Mouse (Mus musculus) intestine, postnatal 0 days (tissue): ENCODE data around the gene Rgs12. TPM values are rescaled to one million over a fixed set of nuclear protein-coding genes. Genes with fewer than 3 reads are reported as not detected.

Experiments
- ATAC-seq: fragments of 200-750 bp; cut with Nextera tagmentation; 2 replicates; pipeline ENCODE4 v1.8.0; 2017; ENCODE audit warnings: mild to moderate bottlenecking, moderate TSS enrichment, moderate library complexity
- H3K27ac ChIP-seq: fragments of 300-500 bp; sonication (generic); 2 replicates; pipeline ENCODE4 v1.5.1; 2014; ENCODE audit warnings: mild to moderate bottlenecking, low read depth, low read length, moderate library complexity
- H3K27me3 ChIP-seq: fragments of 300-500 bp; sonication (generic); replicated peaks from 2 replicates; pipeline ENCODE4 v1.6.1; 2014; ENCODE audit warnings: low read length, mixed read lengths; ENCODE audit not compliant: control insufficient read depth, insufficient read depth
- H3K36me3 ChIP-seq: fragments of 300-500 bp; sonication (generic); 2 replicates; pipeline ENCODE4 v1.6.1; 2014; ENCODE audit warnings: mild to moderate bottlenecking, moderate library complexity; ENCODE audit not compliant: control insufficient read depth, insufficient read depth
- H3K4me1 ChIP-seq: fragments of 300-500 bp; sonication (generic); replicated peaks from 2 replicates; pipeline ENCODE4 v1.6.1; 2014; ENCODE audit warnings: antibody characterized with exemption, low read length, mixed read lengths; ENCODE audit not compliant: control insufficient read depth, insufficient read depth
- H3K4me2 ChIP-seq: fragments of 300-500 bp; sonication (generic); replicated peaks from 2 replicates; pipeline ENCODE4 v1.6.1; 2014; ENCODE audit warnings: low read depth, mild to moderate bottlenecking, moderate library complexity
- H3K4me3 ChIP-seq: fragments of 300-500 bp; sonication (generic); 2 replicates; pipeline ENCODE4 v1.5.1; 2014; ENCODE audit warnings: low read depth, low read length
- H3K9ac ChIP-seq: fragments of 300-500 bp; sonication (generic); 2 replicates; pipeline ENCODE4 v1.6.1; 2014; ENCODE audit warnings: mild to moderate bottlenecking, low read depth, low read length
- H3K9me3 ChIP-seq: fragments of 300-500 bp; sonication (generic); 2 replicates; pipeline ENCODE4 v1.6.1; 2016; ENCODE audit warnings: mixed run types; ENCODE audit not compliant: control insufficient read depth
- CTCF ChIP-seq: sonication (generic); IDR thresholded peaks from 2 replicates; pipeline ENCODE4 v1.5.1; 2016; ENCODE audit warnings: low read depth, mild to moderate bottlenecking, control low read depth, antibody characterized with exemption, moderate library complexity
- WGBS: fragments of 180-500 bp; shearing (Covaris S2); extraction: QIAGEN DNeasy Blood & Tissue Kit; methylation state at CpG from one replicate; pipeline ENCODE4 v1.1.7; 2014; 5-methylcytosine and 5-hydroxymethylcytosine counted together
- polyA plus RNA-seq: library from polyadenylated mRNA; unstranded; fragments of >200 nt; fragmentation: Nextera tagmentation; extraction: Ambion mirVana; gene quantifications from 2 replicates; pipeline ENCODE4 v1.2.1, GENCODE M21; 2015

The Rgs12 gene
- polyA plus RNA-seq, 1 experiment from 2014 or later, result 4.1 TPM

- TF ChIP-seq CTCF, result no peak
- Histone ChIP-seq H3K9me3 (no peaks in the 10 kb centered on the region), H3K27me3 (no peaks in the 10 kb centered on the region), H3K36me3 (peaks cover 55% of the 10 kb centered on the region), H3K4me2 (no peak within 1 kb of the TSS), H3K4me3 (no peak within 1 kb of the TSS), H3K9ac (no peak within 1 kb of the TSS), H3K27ac (no peak within 1 kb of the TSS), H3K4me1 (no peaks in the 10 kb centered on the region)
- 84% methylated on average over 6 of the region's 6 CpGs for WGBS
- no peak for ATAC-seq
These were observed 41.1 kb upstream of the Rgs12 start, which contains the start of gene Msantd1 for GRCm38 (mm10) chr5:34907910-34908725. Gene Msantd1 (plus strand): TSS chr5:34908012.

DNA sequence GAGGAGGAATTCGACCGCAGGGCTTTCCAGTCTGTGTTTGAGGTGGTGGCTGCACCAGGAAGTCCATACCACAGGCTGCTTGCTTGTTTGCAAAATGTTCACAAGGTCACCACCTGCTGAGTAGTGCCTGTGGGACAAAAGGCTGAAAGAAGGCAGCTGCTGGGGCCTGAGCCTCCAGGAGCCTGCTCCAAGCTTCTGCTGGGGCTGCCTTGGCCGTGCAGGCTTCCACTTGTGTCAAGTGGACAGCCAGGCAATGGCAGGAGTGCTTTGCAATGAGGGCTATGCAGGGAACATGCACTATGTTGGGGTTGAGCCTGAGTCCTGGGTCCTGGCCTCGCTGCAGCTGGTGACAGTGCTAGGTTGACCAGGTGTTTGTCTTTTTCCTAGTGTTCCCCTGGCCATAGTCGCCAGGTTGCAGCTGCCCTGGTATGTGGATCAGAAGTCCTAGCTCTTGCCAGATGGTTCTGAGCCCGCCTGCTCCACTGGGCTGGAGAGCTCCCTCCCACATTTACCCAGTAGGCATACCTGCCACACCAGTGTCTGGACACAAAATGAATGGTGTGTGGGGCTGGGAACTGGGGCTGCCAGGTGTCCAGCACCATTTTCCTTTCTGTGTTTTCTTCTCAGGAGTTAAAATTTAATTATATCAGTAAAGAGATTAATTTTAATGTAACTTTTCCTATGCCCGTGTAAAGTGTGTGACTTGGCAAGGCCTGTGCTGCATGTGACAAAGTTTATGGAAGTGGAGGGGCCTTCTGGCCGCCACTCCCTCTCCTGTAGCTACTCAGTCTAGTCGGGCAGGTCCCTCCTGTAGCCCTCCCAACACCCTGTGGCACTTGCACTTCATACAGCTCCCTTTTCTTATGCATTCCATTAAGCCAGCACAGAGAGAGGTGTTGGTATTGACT is 40.3 kb upstream of the Rgs12 start:
- no peak for TF ChIP-seq CTCF
- Histone ChIP-seq H3K36me3 (peaks cover 57% of the 10 kb centered on the region), H3K4me3 (no peak overlapping the region), H3K4me1 (no peaks in the 10 kb centered on the region), H3K9ac (no peak overlapping the region), H3K4me2 (no peak overlapping the region), H3K27ac (no peak overlapping the region), H3K9me3 (no peaks in the 10 kb centered on the region), H3K27me3 (no peaks in the 10 kb centered on the region)
- ATAC-seq, result 0 out of 2 replicates have a peak, but pooled peaks have one; percentile 12
- 62% methylated on average over 9 of the region's 9 CpGs for whole genome bisulfite sequencing

GRCm38 (mm10) chr5:34909634-34910503 is 39.4 kb upstream of the Rgs12 start:
- no peak overlapping the region for H3K4me3 ChIP-seq
- no peak for ATAC-seq
- H3K9ac ChIP-seq, result no peak overlapping the region
- no peak overlapping the region for H3K4me2 ChIP-seq
- no peak for TF ChIP-seq CTCF
- peaks cover 54% of the 10 kb centered on the region for H3K36me3 ChIP-seq
- no peaks in the 10 kb centered on the region for H3K27me3 ChIP-seq
- H3K27ac ChIP-seq, result no peak overlapping the region
- no peaks in the 10 kb centered on the region for H3K4me1 ChIP-seq
- 91% methylated on average over 1 of the region's 1 CpGs for WGBS
- no peaks in the 10 kb centered on the region for H3K9me3 ChIP-seq

DNA sequence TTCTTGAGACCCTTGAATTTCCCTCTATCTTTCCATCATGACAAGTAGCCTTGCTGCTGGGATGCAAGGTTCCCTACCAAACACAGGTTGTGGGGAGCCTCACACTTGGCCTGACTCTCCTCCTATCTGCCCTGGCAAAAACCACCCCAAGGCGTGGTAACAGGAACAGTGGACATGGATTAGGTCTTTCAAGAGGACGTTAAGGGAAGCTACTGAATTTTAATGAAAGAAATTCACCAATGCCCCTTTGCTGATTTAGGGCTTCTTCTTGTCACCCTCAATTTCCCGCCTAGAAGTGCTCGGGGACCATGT is 38.8 kb upstream of the Rgs12 start:
- Histone ChIP-seq H3K4me2 (no peak overlapping the region), H3K27me3 (no peaks in the 10 kb centered on the region), H3K9me3 (no peaks in the 10 kb centered on the region), H3K36me3 (peaks cover 48% of the 10 kb centered on the region), H3K4me3 (no peak overlapping the region), H3K9ac (no peak overlapping the region), H3K4me1 (no peaks in the 10 kb centered on the region), H3K27ac (no peak overlapping the region)
- no peak for TF ChIP-seq CTCF
- ATAC-seq, result no peak
- WGBS, result 84% methylated on average over 4 of the region's 4 CpGs

- ATAC-seq, result no peak; the same call in 1 of the 2 replicates
- no peak overlapping the region for H3K9ac ChIP-seq
- 5% methylated on average over 1 of the region's 1 CpGs for WGBS
- H3K27ac ChIP-seq, result no peak overlapping the region
- no peak overlapping the region for H3K4me3 ChIP-seq
- H3K4me1 ChIP-seq, result no peaks in the 10 kb centered on the region
- no peaks in the 10 kb centered on the region for H3K27me3 ChIP-seq
- H3K4me2 ChIP-seq, result no peak overlapping the region
- no peaks in the 10 kb centered on the region for H3K9me3 ChIP-seq
- peak; percentile 94 for TF ChIP-seq CTCF
- 0 out of 2 replicates have a peak, but pooled peaks cover 6% of the 10 kb centered on the region for H3K36me3 ChIP-seq
These were observed 33.4 kb upstream of the Rgs12 start for GRCm38 (mm10) chr5:34915801-34916200.
